Mouse (Mus musculus): ENCODE data around the gene Tet3. TPM values are rescaled to one million over a fixed set of nuclear protein-coding genes. Genes with fewer than 3 reads are reported as not detected.
A peak's percentile ranks its signal among the peaks of the same experiment; 100 is the strongest.

Gene Tet3
- polyA plus RNA-seq, 2 experiments from 2014 or later = 17.2 to 23.9 TPM

DNA sequence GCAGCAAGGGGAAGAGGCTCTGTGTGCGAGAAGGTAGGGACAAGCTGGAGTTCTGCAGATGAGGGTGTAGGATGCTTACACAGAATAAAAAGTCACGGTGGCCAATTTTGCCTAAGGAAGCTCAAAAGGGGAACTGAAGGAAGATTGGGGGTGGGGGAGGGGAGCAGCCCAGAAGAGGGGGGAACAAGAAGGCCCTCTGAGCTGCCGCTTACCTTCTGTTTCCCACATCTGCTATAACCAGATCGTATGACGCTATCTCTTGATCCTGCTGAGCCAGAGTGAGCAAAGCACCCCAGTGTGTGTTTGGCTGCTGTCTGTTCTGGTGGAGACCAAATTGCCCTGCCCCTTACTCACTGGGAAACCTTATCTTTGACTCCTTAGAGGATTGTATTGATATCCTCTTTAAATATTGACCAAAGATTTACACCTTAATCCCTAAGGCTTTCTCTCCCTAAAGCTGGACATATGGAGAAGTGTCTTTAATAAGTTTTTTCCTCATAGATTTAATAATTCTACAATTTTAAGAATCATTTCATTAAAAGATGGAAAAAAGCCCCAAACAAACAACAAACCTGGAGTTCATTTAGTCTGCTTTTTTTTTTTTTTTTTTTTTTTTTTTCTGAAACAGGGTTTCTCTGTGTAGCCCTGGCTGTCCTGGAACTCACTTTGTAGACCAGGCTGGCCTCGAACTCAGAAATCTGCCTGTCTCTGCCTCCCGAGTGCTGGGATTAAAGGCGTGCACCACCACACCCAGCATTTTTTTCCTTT is 135.0 kb downstream of the Tet3 start:
- no peak for ATAC-seq

DNA sequence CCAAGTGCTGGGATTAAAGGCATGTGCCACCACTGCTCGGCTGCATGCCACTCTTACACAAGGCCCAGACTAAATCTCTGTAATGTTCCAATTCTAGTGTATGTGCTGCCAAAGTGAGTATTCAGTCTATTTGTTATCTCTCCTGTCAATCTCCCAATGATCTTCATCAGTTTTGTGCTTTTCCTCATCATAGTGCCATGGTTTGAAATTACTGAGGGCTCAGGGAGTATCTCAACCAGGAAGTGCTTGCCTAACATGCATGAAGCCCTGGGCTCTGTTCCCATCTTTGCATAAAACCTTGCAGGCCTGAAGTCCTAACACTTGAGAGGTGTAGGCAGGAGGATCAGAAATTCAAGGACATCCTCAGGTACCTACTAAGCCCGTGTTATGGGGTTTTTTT is 136.1 kb downstream of the Tet3 start:
- no peak for ATAC-seq

DNA sequence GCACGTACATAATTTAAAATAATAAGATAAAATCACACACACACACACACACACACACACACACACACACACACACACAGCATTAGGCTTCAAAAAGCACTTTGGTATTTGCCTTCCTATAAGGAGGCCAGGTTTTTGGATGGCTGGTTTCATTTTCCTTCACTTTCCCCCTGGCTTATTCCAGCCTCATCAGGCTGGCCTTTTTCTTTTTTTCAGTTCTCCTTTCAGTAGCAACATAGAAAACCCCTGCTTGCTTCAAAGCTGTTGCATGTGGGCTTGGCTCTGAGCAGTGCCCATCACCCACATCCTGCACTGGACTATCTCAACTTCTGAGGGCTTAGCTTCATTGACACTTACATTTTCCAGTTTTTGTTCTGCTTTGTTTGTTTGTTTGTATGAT is 137.0 kb downstream of the Tet3 start:
- no peak for ATAC-seq

GRCm38 (mm10) chr6:83317108-83317741 is 141.7 kb downstream of the Tet3 start:
- peak; percentile 84 for ATAC-seq

DNA sequence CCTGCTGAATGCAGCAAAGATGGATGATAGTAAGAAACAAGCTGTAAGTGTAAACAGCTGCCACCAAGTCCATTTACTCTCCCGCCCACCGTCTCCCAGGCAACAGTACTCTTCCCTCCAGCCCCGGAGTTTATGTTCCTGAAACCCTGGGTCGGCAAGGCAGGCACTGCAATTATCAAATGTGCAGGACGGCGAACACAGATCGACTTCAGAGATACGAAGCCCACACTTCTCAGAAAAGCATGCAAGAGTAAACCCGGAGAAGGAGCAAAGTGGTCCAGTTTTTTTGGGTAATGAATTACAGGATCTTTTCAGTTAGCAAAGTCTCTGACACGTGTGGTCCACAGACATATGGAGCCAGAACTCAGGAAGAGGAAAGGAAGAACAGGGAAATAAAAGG is 142.9 kb downstream of the Tet3 start:
- no peak for ATAC-seq

DNA sequence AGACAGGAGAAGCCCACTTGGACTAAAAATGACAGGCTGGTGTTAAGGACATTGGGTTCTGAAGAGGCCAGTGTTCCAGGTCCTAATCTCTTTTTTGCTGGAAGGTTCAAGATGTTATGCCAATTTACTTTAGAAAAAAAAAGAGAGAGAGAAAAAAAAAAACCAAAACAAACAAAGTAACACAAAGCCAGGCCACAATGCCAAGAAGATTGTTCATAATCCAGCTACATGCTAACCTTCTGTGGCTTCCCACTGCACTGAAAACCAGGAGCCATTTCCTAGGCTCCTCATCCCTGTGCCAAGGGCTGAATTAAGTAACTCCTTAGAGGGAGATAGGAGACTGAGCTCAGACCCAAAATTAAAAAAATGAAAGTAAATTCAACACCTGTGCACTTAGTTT is 143.6 kb downstream of the Tet3 start:
- no peak for ATAC-seq

GRCm38 (mm10) chr6:83312514-83312913 is 146.4 kb downstream of the Tet3 start:
- ATAC-seq = peak; percentile 71

Other genes with a start within 250 kb of the Tet3 start
- under 1 TPM; 0.48 to 0.76 TPM for gene Slc4a5, start 239.3 kb downstream of the Tet3 start, polyA plus RNA-seq (2017; shearing (Covaris generic))
- gene Mthfd2, start 133.2 kb downstream of the Tet3 start, polyA plus RNA-seq (2017; shearing (Covaris generic)) = 100 to 1,000 TPM; 124 to 145 TPM
- gene Mob1a, start 133.1 kb downstream of the Tet3 start, polyA plus RNA-seq (2017; shearing (Covaris generic)) = 10 to 100 TPM; 66.3 to 74.8 TPM
- gene Bola3, start 109.9 kb downstream of the Tet3 start, polyA plus RNA-seq (2017; shearing (Covaris generic)) = 10 to 100 TPM; 66.0 to 72.3 TPM
- 10 to 100 TPM; 65.1 to 79.0 TPM for gene Dguok, start 47.9 kb upstream of the Tet3 start, polyA plus RNA-seq (2017; shearing (Covaris generic))
- 10 to 100 TPM; 36.5 to 47.4 TPM for gene Actg2, start 77.2 kb upstream of the Tet3 start, polyA plus RNA-seq (2017; shearing (Covaris generic))
- gene Stambp, start 113.6 kb upstream of the Tet3 start, polyA plus RNA-seq (2017; shearing (Covaris generic)) = 10 to 100 TPM; 30.5 to 38.9 TPM
- not detected for gene Clec4f, start 197.1 kb upstream of the Tet3 start, polyA plus RNA-seq (2017; shearing (Covaris generic))
- gene Cd207, start 218.8 kb upstream of the Tet3 start, polyA plus RNA-seq (2017; shearing (Covaris generic)) = not detected

Measured in activated CD4-positive, CD25-positive, alpha-beta regulatory T cell, adult 4 months (primary cell).